Mouse (Mus musculus) kidney, postnatal 10 days (tissue): ENCODE measurements at regions not wholly inside any gene's neighbourhood (a gene's known extent, or its start where the extent isn't known, plus 50 kb on each side); places are given as distances from the start of the nearest gene placed in this dataset.

ENCODE experiments used
- DNase-seq: peaks from one replicate; pipeline ENCODE4 v3.0.0; 2021; ENCODE audit warnings: mixed read lengths

- no peak for DNase-seq
Measured at GRCm38 (mm10) chr15:29762191-29762590, 410.2 kb upstream of the Ctnnd2 start.

DNA sequence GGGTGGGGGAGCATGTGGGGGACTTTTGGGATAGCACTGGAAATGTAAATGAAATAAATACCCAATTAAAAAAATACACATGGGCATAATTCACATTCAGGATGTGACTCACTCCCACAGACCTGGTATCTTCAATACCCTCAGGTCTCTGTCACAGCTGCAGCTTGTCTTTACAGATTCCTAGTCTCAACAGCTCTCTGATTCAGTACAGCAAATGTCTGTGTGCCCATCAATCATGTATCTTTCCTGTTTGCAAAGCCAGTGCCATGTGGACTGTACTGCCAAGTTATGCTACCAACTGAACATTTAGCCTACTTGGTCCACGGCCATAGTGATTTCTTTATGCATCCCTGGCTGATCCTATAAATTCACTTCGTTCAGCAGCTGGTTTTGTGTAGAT, 396.0 kb upstream of the Ctnnd2 start:
- DNase-seq = no peak

DNA sequence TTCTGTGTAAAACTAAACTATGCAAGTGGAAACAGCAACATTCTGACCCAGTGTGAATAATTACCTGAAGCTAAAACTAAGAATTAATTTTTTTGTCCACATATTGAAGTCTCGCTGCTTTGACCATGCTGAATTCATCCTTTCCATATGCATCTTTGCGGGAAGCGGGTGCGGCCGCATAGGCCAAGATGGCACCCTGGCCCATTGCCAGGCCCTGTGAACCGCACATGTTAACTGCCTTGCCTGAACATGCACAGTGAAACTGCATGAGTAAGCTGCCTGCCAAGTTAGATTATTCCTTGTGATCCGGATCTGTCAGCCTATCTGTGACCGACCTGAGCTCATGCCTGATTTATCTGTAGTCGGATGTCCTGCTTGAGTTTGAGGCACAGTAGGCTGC, 373.8 kb upstream of the Ctnnd2 start:
- DNase-seq = peak; percentile 4

DNA sequence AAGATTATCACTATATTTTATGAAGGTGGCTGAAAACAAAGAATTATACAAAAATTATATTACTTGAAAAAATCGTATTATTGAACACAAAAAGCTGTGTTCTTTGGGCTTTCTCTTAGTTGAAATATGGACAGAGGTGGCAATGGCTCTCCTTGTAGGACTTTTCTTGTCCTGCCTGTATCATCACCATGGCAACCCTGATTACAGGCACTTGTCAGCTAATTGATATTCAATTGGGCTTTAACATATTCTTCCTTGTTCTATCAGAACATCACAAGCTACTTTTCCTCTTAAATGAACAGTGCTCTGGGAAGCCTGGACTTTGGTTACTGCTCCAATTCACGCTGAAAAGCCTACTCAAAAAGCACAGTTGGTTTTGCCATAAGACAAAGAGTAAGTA, 349.1 kb upstream of the Ctnnd2 start:
- DNase-seq = no peak

- no peak for DNase-seq
Measured at GRCm38 (mm10) chr15:29824164-29824563, 348.2 kb upstream of the Ctnnd2 start.

- DNase-seq = no peak
Measured at GRCm38 (mm10) chr15:29828135-29828534, 344.3 kb upstream of the Ctnnd2 start.

GRCm38 (mm10) chr15:29828570-29828969, 343.8 kb upstream of the Ctnnd2 start:
- no peak for DNase-seq
